Comparison of ENCODE assay signal across 29 mouse cellular contexts in the genomic region with DNA sequence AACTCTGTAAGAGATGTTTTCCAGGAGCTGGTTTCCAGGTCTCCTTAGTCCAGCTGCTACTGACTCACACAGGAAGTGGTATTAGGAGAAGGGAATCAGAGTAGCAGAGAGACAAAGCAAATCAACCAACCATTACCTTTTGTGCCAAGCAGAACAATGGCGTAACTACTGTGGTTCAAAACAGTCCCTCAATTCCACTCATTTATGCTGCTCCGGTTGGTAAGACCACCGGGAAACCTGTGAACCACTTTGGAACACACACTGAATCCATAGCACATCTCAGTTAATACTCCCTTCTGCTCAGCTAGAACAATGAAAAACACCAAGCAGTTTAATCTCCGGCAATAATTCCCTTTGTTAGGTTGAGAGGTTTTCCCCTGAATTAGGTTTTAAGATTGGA.
DNase-seq lines count a peak whose midpoint lies in the region; ATAC-seq and TF ChIP-seq lines count a peak whose summit lies in the region.
"Had no signal": no experiment of that assay in that cellular context is flagged by ENCODE, and none has a peak within 500 bp of the region (broad histone marks: within the 10 kb centered on the region; RNA-seq: fewer than 3 reads in every experiment).

No protein-coding gene starts in this region.

- H3K4me3 ChIP-seq in midbrain, embryonic 11.5 days (ENCODE audit: low read depth, low read length), result no peak overlapping the region
- H3K4me3 ChIP-seq in midbrain, postnatal 0 days (ENCODE audit: low read depth, low read length), result no peak overlapping the region
- H3K4me3 ChIP-seq in forebrain, embryonic 13.5 days, result no peak overlapping the region
- no peak overlapping the region for H3K4me3 ChIP-seq in kidney, embryonic 16.5 days (ENCODE audit: low read length)
- H3K4me3 ChIP-seq: embryonic facial prominence, embryonic 12.5 days; intestine, embryonic 15.5 days; limb, embryonic 10.5 days; limb, embryonic 15.5 days; liver, embryonic 13.5 days; megakaryocyte, embryonic 14.5 days; midbrain, embryonic 15.5 days; stomach, embryonic 15.5 days had no signal

- H3K27me3 ChIP-seq in midbrain, embryonic 11.5 days (ENCODE audit: control insufficient read depth, insufficient read depth, low read length), result no peaks in the 10 kb centered on the region; the same call in 1 of the 2 replicates
- no peaks in the 10 kb centered on the region for H3K27me3 ChIP-seq in midbrain, postnatal 0 days (ENCODE audit: insufficient read depth, low read length)
- H3K27me3 ChIP-seq in forebrain, embryonic 13.5 days, result no peaks in the 10 kb centered on the region
- no peaks in the 10 kb centered on the region for H3K27me3 ChIP-seq in kidney, embryonic 16.5 days (ENCODE audit: insufficient read depth, low read length)
- H3K27me3 ChIP-seq: embryonic facial prominence, embryonic 12.5 days; intestine, embryonic 15.5 days; limb, embryonic 15.5 days; liver, embryonic 13.5 days; megakaryocyte, embryonic 14.5 days; midbrain, embryonic 15.5 days; Patski; stomach, embryonic 15.5 days had no signal

- H3K4me2 ChIP-seq in midbrain, embryonic 11.5 days, result no peak overlapping the region
- no peak overlapping the region for H3K4me2 ChIP-seq in midbrain, postnatal 0 days (ENCODE audit: low read depth, low read length, poor library complexity, severe bottlenecking)
- no peak overlapping the region for H3K4me2 ChIP-seq in forebrain, embryonic 13.5 days
- no peak overlapping the region for H3K4me2 ChIP-seq in kidney, embryonic 16.5 days (replicated peaks; ENCODE audit: low read depth, low read length)
- H3K4me2 ChIP-seq: embryonic facial prominence, embryonic 12.5 days; intestine, embryonic 15.5 days; limb, embryonic 15.5 days; liver, embryonic 13.5 days; midbrain, embryonic 15.5 days; stomach, embryonic 15.5 days had no signal

- no peak overlapping the region for H3K9ac ChIP-seq in midbrain, embryonic 11.5 days (ENCODE audit: low read length)
- no peak overlapping the region for H3K9ac ChIP-seq in midbrain, postnatal 0 days (replicated peaks; ENCODE audit: low read length, poor library complexity, severe bottlenecking)
- H3K9ac ChIP-seq in forebrain, embryonic 13.5 days, result no peak overlapping the region
- H3K9ac ChIP-seq in kidney, embryonic 16.5 days (replicated peaks; ENCODE audit: low read length), result no peak overlapping the region
- H3K9ac ChIP-seq: embryonic facial prominence, embryonic 12.5 days; intestine, embryonic 15.5 days; limb, embryonic 15.5 days; liver, embryonic 13.5 days; midbrain, embryonic 15.5 days; stomach, embryonic 15.5 days had no signal

- WGBS in midbrain, embryonic 11.5 days, result 16% methylated on average over 4 of the region's 4 CpGs
- WGBS in midbrain, postnatal 0 days, result 20% methylated on average over 4 of the region's 4 CpGs
- WGBS in forebrain, embryonic 13.5 days, result 5% methylated on average over 4 of the region's 4 CpGs
- 70% methylated on average over 4 of the region's 4 CpGs for WGBS in kidney, embryonic 16.5 days

- no peaks in the 10 kb centered on the region for H3K9me3 ChIP-seq in midbrain, embryonic 11.5 days (ENCODE audit: control insufficient read depth, low read length)
- H3K9me3 ChIP-seq in midbrain, postnatal 0 days (ENCODE audit: low read length), result no peaks in the 10 kb centered on the region
- H3K9me3 ChIP-seq in forebrain, embryonic 13.5 days (replicated peaks), result no peaks in the 10 kb centered on the region
- no peaks in the 10 kb centered on the region for H3K9me3 ChIP-seq in kidney, embryonic 16.5 days (ENCODE audit: low read length)
- H3K9me3 ChIP-seq: embryonic facial prominence, embryonic 12.5 days; intestine, embryonic 15.5 days; limb, embryonic 10.5 days; limb, embryonic 15.5 days; liver, embryonic 13.5 days; megakaryocyte, embryonic 14.5 days; midbrain, embryonic 15.5 days; stomach, embryonic 15.5 days had no signal

- H3K36me3 ChIP-seq in midbrain, embryonic 11.5 days (ENCODE audit: control insufficient read depth, insufficient read depth, low read length), result no peaks in the 10 kb centered on the region
- no peaks in the 10 kb centered on the region for H3K36me3 ChIP-seq in midbrain, postnatal 0 days (ENCODE audit: insufficient read depth, low read length)
- no peaks in the 10 kb centered on the region for H3K36me3 ChIP-seq in forebrain, embryonic 13.5 days (ENCODE audit: poor library complexity, severe bottlenecking)
- no peaks in the 10 kb centered on the region for H3K36me3 ChIP-seq in kidney, embryonic 16.5 days (ENCODE audit: insufficient read depth, low read length)
- H3K36me3 ChIP-seq: embryonic facial prominence, embryonic 12.5 days; G1E; intestine, embryonic 15.5 days; limb, embryonic 10.5 days; limb, embryonic 15.5 days; liver, embryonic 13.5 days; midbrain, embryonic 15.5 days; stomach, embryonic 15.5 days had no signal

- H3K4me1 ChIP-seq in midbrain, embryonic 11.5 days (ENCODE audit: control insufficient read depth, insufficient read depth, low read length), result no peaks in the 10 kb centered on the region
- no peaks in the 10 kb centered on the region for H3K4me1 ChIP-seq in midbrain, postnatal 0 days (ENCODE audit: insufficient read depth, low read length)
- no peaks in the 10 kb centered on the region for H3K4me1 ChIP-seq in forebrain, embryonic 13.5 days
- H3K4me1 ChIP-seq in kidney, embryonic 16.5 days (ENCODE audit: insufficient read depth, low read length), result no peaks in the 10 kb centered on the region
- H3K4me1 ChIP-seq: embryonic facial prominence, embryonic 12.5 days; intestine, embryonic 15.5 days; limb, embryonic 10.5 days; limb, embryonic 15.5 days; liver, embryonic 13.5 days; megakaryocyte, embryonic 14.5 days; midbrain, embryonic 15.5 days; stomach, embryonic 15.5 days had no signal

- peak; percentile 24 for DNase-seq in embryo, embryonic 10 days (ENCODE audit: low spot score)
- DNase-seq in embryo, embryonic 9.5 days (ENCODE audit: extremely low spot score), result no peak
- DNase-seq in midbrain, embryonic 11.5 days (ENCODE audit: low spot score, missing footprints), result no peak
- no peak for DNase-seq in midbrain, postnatal 0 days (ENCODE audit: low spot score)
- DNase-seq in kidney, postnatal 36 days, result no peak
- DNase-seq: adrenal gland, postnatal 10 days; cerebellum, adult 11 months; cerebellum, adult 9-10 months; cerebellum, postnatal 36 days; gastrocnemius, postnatal 14 days; kidney, adult 2 months; layer of hippocampus, postnatal 36 days; liver, embryonic 13.5 days; lung, adult 18-20 months; lung, postnatal 4 days had no signal

- ATAC-seq in midbrain, embryonic 11.5 days (ENCODE audit: low FRiP score), result peak; percentile 50; the same call in 1 of the 2 replicates
- ATAC-seq in midbrain, postnatal 0 days (ENCODE audit: low FRiP score), result no peak
- ATAC-seq in forebrain, embryonic 13.5 days, result peak; percentile 43; the same call in 1 of the 2 replicates
- no peak for ATAC-seq in kidney, embryonic 16.5 days (ENCODE audit: low FRiP score, low TSS enrichment)
- ATAC-seq: hindbrain, embryonic 16.5 days; intestine, embryonic 15.5 days; lung, postnatal 0 days; midbrain, embryonic 15.5 days; Patski had no signal

- no peak overlapping the region for H3K27ac ChIP-seq in midbrain, embryonic 11.5 days (ENCODE audit: low read depth, low read length)
- no peak overlapping the region for H3K27ac ChIP-seq in midbrain, postnatal 0 days (ENCODE audit: low read depth, low read length)
- H3K27ac ChIP-seq in forebrain, embryonic 13.5 days, result no peak overlapping the region
- H3K27ac ChIP-seq in kidney, embryonic 16.5 days (ENCODE audit: low read length), result no peak overlapping the region
- H3K27ac ChIP-seq: embryonic facial prominence, embryonic 12.5 days; intestine, embryonic 15.5 days; kidney, postnatal 0 days; limb, embryonic 10.5 days; limb, embryonic 15.5 days; liver, embryonic 13.5 days; midbrain, embryonic 15.5 days; stomach, embryonic 15.5 days had no signal

- no peak for TF ChIP-seq CTCF in midbrain, postnatal 0 days (IDR thresholded peaks at IDR 0.05)

Comparison
In these comparisons a context has a peak if more than half of its experiments do, and no peak if none do; other contexts are left out.
1. ATAC-seq: peak in midbrain, embryonic 11.5 days (single experiment) and forebrain, embryonic 13.5 days (single experiment); none in midbrain, postnatal 0 days (single experiment) and kidney, embryonic 16.5 days (single experiment).